Mouse (Mus musculus) spleen, postnatal 36 days (tissue): ENCODE data around the gene Gfi1b.

ENCODE experiments used
- DNase-seq, 2 experiments: peaks; one replicate each; pipeline ENCODE4 v3.0.0; 2022; ENCODE audit warnings: low spot score in 2 of 2, mixed read lengths in 1 of 2

Gene Gfi1b

DNA sequence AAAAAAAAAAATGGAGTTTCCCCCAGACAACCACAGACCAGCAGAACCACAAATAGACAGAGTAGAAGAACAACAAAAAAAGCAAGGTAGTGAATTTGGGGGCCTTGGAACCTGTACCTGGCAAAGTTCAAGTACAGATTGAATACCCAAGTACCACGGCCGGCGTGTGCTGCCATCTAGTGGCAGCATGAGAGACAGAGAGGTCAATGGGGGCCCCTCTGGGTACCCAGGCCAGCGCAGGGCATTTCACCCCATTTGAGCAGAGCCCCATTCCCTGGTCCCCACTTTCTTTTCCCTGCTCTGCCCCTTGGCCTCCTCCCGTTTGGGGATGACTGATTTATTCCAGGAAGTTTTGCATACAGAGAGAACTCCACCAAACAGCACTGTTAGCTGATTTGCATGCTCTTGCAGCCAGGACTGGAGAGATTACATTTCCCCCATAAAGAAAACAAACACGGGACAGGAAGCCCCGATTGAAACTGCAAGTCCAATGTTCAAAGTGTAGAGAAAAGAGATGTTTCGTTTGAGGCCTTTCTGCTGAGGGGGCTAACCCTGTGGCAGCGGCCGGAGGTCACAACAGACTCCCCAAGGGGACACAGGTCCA lies 841 bp upstream of the Gfi1b start:
- peak; percentile 41 to 65 for DNase-seq

DNA sequence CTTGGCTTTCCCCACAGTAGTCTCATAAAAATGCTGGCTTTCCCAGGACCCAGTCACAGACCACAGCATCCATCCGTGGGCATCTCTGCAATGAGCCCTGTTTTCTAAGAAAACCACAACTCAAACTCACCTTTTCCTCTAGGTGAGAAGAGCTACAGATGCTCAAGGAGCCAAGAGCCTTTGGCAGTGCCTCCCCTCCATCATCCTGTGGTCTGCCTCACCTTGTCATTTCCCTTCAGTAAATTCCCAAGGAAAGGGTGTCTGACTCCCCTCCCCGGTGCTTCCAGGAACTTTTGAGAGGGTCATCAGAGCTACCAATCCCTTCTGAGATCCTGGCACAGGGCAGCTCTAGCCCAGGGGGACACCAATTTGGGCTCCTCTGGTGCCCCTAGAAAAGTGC lies 671 bp downstream of the Gfi1b start:
- DNase-seq, result no peak

DNA sequence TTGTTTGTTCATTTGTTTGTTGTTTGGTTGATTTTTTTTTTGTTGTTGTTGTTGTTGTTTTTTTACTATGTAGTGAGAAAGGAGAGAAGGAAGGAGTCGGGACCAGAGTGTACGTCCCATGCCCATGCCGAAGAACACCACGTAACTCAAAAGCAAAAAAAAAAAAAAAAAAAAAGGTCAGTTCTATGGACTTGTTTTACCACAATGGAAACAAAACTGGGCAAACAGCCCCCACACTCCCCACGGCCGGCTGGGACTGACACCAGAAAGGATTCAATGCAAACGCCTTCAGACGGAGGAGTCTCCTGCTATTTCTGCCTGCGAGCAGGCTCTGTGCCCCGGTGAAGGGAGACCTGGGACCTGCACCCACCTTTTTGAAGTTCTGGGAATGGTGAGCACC lies 1.3 kb downstream of the Gfi1b start:
- DNase-seq, result no peak

DNA sequence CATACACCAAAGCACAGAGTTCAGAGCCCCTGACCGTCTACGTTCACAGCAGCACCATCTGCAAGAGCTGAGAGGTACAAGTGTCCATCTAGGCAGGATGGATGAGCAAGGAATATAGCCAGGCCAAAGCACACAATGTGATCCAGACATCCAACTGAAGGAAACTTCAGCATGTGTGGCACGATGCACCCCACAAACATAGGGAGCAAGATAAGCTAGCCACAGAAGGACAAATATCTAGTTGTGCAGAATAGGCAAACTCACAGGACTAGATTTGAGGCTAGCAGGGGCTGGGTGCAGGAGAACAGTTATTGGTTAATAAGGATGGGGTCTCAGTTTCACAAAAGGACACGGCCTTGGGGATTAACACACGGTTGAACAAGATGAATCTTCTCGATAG lies 2.4 kb downstream of the Gfi1b start:
- DNase-seq, result no peak

DNA sequence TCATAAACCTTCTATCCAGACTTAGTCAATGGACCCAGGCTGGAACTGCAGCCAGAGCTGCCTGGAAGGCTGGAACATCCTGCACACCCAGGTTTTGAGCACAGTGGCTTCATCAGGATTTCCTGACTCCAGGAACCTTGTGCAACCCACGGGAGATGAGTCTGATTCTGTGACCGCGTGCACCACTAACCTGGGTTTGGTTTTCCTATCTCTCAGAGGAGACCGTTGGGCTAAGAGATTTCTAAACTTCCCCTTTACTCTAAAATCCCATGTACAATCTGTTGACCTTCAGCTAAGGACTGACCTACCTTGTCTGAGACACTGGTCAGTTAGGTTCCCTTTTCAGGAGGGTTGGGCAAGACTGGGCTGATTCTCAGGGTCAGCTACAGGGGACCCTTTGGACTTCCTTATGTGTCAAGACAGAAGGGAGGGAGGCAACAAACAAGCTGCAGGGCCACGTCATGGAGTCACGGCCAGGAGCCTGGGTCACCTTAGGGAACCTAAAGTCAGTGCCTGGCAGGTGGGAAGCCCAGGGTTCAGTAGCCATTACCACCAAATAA lies 2.9 kb downstream of the Gfi1b start:
- DNase-seq, result no peak

DNA sequence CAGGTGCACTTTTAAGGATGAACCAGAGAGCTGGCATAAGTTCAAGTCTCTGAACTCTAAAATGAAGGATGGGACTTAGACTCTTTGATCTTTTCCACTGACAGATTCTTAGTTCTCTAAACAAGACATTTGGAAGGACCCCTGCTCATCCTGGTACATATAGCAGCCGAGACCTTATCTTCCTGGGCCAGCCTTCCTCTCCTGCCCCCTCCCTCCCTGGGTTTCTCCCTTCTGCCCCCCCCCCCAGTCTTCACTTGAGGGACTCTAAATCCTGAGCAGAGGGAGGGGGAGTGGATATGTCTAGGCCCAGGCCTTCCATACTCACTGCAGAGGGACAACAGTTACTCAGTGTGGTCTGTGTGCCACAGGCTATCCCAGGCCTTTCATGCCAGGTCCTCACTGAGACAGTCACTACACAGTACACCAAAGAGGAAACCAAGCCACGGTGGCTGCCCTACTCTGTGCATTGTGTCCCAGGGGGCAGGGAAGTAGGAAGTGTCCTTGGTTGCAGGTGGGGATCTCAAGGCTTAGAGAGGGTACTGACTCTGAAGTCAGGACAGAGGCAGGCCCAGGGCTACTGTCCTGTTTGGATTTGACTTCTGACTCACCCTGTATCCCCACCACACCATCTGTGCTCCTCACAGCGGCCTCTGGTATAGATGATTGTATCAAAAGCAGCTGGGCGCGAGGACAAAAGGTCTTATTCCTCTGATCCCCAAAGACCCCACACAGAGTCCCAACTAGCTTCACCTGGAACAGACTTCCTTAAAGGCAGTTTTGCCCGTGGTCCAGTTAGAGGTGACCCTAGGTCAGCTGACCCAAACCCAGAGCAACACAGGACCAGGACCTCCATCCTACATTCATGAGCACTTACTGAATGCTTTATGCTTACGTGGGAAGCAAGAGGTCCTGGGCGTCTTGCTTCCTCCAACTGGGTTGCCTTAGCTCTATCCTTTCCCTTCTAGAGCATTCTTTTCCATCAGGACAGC lies 4.0 kb downstream of the Gfi1b start:
- DNase-seq, result no peak

DNA sequence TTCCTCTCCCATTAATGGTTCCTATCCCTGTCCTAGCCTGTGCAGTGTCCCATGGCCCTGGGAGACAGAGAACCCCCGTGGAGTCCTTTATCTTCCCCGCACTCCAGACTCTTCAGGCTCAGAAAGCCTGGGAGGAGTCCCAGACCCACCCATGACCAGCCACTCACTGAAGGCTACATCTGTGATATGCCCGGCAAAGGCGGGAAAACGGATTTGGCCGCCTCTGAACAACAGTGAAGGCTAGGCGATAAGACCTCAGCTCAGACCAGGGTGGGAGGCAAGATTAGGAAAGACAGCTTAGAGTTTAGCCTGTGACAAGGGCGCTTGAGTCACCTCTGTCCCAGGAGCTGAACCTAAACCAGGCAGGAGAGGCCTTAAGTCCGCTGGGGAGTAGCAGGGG lies 4.9 kb downstream of the Gfi1b start:
- peak; percentile 55 to 72 for DNase-seq

DNA sequence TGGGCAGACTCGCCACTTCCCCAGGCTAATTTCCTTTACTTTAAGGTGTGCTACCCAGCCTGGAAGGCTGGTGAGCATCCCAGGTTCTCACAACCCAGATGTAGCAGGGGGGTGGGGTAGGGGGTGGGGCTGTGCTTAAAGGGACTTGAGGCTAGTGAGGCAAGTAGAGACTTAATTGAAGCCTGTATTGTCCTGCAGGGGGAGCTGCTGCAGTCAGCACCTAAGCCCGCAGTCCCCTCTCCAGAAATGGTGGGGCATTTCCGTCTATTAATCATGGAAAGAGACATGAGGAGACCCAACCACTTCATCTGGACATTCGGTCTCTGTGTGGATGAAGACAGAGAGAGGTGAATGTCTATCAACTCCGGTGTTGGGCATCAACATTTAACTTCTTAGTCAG lies 5.4 kb downstream of the Gfi1b start:
- DNase-seq, result no peak

DNA sequence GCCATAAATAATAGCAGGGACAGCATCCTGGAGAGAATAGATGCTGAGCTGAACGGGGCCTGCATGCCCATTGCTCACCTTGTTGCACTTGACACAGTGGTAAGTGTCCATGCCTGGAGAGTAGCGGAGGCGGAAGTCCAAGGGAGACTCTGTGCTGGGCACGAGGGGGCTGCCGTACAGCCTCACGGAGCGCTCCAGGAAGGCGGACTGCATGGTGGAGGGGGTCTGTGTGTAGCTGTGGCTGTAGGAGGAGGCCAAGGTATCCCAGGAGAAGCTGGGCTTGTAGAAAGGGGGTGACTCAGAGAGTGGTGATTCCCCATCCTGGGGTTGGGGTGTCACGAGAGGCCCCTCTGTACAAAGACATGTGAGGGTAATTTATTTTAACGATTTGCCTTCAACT lies 8.2 kb downstream of the Gfi1b start:
- DNase-seq, result no peak

DNA sequence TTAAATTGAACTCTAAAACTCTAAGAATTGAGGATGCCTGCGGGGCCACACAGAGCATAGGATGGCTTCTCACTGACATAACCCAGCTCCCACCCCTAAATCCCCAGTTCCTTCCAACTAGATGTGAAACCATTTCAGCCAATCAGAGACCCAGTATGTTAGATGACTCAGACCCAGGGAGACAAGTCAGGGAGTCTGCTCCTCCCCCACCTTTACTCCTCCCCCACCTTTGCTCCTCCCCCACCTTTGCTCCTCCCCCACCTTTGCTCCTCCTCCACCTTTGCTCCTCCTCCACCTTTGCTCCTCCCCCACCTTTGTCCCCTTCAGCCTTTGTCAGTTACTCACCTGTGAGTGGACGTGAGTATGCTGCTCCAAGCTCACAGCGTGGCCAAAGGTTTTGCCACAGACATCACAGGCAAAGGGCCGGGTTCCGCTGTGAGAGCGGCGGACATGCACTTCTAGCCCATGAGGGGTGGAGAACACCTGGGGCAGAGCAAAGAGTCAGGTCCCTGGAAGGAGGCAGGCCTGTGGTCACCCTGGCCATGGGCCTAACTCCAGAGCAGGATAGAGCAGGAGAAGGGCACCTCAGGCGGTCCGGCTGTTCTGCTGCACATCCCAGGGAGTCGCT lies 9.2 kb downstream of the Gfi1b start:
- DNase-seq, result no peak

DNA sequence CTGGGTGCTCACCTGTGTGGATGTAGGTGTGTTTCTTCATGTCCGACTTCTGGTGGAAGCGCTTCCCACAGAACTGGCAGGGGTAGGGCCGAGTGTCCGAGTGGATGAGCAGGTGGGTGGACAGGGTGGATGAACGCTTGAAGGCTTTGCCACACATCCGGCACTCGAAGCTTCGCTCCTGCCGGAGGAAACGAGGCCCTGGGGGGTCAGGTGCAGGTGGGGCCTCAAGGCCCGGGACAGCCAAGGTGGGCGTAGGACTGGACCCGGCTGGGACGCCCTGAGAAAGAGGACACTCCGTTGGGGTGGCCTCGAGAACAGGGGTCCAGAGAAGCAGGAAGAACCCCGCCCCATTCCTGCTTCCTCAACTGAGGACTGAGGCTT lies 10.4 kb downstream of the Gfi1b start:
- DNase-seq, result no peak

DNA sequence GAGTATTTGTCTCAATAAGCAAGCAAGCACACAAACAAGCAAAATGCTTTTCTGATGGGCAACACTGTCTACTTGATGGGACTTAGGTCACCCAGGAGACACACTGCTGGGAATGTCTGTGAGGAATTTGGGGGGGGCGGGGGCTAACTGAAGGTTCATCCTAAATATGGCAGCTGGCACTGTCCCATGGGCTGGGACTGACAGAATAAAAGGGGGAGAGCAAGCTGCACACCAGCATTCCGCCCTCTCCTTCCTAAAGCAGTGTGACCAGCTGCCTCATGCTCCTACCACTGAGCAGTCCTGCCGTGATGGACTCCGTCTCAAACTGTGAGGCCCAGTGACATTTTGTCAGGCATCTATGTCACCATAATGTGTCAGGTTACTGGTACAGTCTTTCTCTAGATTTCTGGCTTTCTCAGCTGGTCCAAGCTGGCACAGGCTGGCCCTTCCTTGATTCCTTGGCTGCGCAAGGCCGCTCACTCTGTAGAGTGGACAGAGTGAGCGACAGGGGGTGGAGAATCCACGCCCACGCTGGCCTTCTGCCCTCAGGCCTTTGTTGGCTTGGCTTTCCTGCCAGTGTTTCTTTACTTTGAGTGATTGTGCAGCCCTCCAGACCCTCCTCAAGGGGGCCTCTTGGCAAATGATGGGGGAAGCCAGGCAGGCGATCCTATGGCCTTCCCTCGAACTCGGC lies 10.9 kb downstream of the Gfi1b start:
- DNase-seq, result no peak

DNA sequence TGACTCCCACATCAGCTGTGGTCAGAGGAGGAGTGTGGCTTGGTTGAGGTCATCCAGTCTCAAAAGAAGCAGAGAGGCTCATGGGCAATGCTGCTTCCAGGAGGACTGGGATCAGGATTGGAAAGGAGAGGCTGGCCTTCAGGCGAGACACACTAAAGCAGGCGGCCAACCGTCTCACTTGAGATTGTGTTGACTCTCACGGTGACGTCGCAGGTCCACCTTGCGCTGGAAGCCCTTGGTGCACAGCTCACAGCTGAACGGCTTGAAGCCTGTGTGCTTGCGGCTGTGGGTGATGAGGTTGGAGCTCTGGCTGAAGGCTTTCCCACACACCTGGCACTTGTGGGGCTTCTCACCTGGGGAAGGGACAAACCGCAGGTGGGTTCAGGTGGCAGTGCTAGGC lies 11.9 kb downstream of the Gfi1b start:
- DNase-seq, result no peak

DNA sequence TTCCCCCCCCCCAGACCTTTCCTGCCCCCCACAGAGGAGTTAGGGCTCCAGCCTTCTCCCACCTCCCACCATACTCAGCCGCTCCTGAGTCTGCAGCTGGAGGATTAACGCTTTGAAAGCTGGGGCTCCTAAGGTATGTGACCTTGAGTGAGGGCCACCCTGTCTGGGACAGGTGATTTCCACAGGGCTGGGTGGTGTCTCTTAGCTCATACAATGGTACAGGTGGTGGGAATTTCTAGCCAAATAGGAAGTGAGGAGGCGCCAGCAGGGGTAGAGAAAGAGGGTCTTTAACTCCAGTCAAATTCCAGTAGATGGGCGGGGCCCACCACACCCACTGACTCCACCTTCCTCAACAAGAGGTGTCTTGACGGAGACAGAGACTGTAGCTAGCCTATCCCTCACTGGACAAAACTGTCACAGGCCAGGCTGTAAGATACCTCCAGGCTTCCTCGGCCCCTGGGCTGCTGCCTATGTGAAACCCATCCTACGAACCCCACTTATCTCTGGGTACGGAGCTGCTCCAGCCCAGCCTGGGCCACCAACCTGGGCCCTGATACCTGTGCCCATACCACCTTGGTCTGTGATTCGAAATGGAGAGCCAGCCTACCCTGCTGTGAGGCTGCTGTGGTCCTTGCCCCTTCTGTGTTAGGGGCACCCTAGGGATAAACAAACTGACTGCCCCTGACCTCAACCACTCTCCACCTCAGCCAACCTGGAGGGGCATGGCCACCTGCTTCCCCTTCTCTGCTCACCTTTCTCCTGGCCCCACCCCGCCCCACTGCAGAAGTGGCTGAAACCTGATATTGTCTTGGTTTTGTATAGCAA lies 14.2 kb downstream of the Gfi1b start:
- no peak for DNase-seq

DNA sequence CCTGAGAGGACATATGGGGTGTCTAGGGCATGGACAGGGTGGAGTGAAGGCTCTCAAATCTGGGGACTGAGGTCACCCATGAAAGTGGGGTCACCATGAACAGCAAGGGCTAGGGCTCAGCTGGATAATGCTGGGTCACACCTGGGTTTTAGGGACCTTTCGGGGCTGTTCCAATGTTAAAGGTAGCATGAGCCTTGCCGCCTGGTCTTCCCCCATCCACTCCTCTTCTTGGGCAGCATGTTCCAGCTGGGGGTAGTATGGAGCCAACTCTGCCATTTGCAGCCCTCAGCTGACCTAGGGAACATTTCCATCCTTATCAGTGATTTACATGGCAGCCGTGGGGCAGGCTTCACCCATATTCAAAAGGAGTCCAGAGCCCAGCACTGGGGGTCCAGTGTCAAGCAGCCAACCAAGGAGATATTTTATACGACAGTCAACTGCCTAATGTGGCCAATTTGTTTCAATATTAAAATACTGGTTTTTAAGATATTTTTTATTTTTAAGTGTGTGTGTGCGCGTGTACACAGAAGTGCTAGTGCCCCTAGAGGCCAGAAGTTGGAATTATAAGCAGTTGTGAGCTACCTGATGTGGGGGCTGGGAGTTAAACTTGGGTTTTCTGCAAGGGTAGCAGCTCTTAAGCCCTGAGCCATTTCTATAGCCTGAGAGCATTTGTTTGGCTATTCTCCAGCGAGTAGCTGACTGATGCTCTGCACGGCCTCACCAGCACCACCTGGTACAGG lies 15.0 kb downstream of the Gfi1b start:
- DNase-seq, result no peak

DNA sequence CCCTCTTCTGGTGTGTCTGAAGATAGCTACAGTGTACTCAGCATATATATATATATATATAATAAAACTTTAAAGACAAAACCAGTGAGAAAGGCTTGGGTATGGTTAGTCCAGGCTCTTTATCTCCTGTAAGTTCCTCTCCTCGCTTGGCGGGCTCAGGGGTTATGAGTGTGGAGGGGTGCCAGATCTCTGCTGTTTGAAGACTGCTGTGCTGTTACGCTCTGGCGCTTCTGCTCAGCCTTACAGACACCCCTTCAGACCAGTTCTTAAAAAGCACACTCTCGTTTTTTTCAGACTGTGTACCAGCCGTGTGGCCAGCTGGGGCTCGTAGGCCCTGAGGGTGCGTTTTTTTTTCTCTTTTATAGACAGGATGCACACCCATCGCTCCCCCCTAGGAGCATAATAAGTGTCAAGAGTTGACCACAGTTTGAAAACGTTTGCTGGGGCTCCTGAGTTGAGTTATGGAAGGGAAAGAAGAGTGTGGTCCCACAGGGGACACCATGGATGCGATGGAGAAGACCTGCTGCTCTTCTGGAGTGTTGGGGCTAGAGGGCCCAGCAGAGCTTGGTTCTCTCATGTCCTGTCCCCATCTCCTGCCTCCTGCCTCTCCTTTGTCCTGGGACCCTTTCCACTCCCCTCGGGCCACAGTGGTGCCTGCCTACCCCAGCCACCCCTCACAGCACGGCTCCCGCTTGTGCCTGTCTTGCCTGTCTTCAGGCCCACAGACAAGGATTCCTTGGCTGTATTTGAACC lies 15.8 kb downstream of the Gfi1b start:
- no peak for DNase-seq

DNA sequence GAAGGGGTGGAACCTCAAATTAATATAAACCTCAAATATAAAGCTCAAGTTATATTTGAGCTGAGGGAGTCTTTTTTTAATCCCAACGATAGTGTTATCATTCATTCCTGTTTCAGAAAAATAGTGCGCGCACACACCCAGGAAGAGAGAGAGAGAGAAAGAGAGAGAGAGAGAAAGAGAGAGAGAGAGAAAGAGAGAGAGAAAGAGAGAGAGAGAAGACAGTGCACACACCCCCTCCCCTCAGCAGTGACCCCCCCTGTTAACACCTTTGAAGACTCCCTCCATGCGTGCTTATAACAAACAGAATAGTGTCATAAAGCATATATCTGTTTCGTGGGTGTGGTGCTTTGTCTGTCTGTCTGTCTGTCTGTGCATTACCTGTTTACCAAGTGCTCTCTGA lies 18.2 kb downstream of the Gfi1b start:
- no peak for DNase-seq

DNA sequence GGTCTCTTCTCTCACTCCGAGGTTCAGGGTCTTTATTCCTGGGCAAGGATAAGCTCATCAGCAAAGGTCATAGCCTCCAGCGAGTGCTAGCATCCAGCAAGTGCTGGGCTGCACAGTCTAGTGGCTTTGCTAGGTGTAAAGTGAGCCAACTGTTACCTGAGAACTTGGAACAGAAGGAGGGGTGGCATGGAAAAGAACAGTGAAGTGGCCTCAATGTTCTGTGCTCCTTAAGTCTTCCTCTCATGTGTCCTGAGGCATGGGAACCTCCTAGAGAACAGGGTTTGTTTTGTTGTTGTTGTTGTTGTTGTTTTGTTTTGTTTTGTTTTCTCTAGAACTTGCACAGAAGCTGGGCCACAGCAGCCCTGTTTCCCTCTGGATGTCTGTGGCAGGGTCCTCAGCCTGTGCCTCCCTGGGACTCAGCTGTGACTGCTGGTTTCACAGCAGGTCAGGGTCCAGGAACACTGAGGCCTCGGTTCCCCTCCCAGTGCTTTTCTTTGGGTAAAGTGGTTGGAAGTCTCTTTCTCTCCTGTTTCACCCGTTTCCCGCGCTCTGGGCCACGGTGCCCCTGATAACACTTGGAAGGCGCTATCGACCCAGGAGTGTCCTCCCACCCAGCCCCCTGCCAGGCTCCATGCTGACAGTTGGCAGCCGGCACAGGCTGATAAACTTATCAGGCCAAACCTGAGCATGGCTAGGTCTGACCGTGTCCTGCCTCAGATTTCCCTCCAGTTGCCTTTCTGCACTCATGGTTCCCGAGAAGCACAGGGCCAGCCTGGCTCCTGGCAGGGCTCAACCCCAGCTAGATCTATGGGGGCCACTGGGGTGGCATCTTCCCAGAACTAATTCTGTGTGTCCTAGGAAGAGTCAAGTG lies 19.8 kb downstream of the Gfi1b start:
- DNase-seq, result peak; percentile 69 to 83

DNA sequence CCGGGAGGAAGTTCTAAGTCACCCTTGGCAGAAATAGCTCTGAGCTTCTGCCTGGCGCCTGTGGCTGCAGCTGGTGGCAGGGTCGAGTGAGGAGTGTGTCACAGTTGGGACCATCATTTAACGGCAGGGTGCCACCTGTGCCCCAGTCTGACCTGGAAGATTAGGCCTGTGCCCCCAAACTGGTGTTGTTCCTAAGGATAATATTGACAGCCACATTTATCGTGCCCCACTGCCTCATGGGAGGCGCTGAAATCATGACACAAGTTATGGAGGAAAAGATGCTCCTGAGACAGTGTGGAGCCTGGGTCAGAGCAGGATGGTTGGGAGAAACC lies 22.2 kb downstream of the Gfi1b start:
- no peak for DNase-seq
